Mouse (Mus musculus) duodenum, adult 2 months (tissue): ENCODE results near the gene Prl8a8. TPM values are rescaled to one million over a fixed set of nuclear protein-coding genes. Genes with fewer than 3 reads are reported as not detected.

Experiments
- polyA plus RNA-seq: library from polyadenylated mRNA; depleted of rRNA; stranded (reverse); fragments of >200 nt; gene quantifications from 2 replicates; pipeline ENCODE4 v1.2.3, GENCODE M21; 2012; ENCODE audit warnings: low replicate concordance; rRNA removed

Prl8a8 gene
- not detected in 2 replicates for polyA plus RNA-seq

GRCm38 (mm10) chr13:27513117-27513516 is at the start of gene Prl8a8:
TSS of gene Prl8a8 (minus strand) at chr13:27513217.

Other genes with a start within 250 kb of the Prl8a8 start
- 0.13 TPM in 1 of 2 replicates, not detected in the other for gene Prl6a1, start 200.6 kb downstream of the Prl8a8 start, polyA plus RNA-seq
- not detected in 2 replicates for gene Prl8a2, start 167.5 kb downstream of the Prl8a8 start, polyA plus RNA-seq
- gene Prl2b1, start 122.4 kb downstream of the Prl8a8 start, polyA plus RNA-seq: not detected in 2 replicates
- gene Prl8a6, start 74.5 kb downstream of the Prl8a8 start, polyA plus RNA-seq: not detected in 2 replicates
- gene Prl8a9, start 51.4 kb upstream of the Prl8a8 start, polyA plus RNA-seq: not detected in 2 replicates
- gene Prl8a1, start 69.0 kb upstream of the Prl8a8 start, polyA plus RNA-seq: not detected in 2 replicates
- not detected in 2 replicates for gene Prl7b1, start 97.4 kb upstream of the Prl8a8 start, polyA plus RNA-seq
- gene Prl7a1, start 129.3 kb upstream of the Prl8a8 start, polyA plus RNA-seq: not detected in 2 replicates
- not detected in 2 replicates for gene Prl7a2, start 154.8 kb upstream of the Prl8a8 start, polyA plus RNA-seq
- not detected in 2 replicates for gene Prl7d1, start 203.5 kb upstream of the Prl8a8 start, polyA plus RNA-seq